ENCODE assay signal across 8 mouse cellular contexts in genomic region chr10:39501977-39502706, GRCm38 (mm10).
DNase-seq lines count a peak whose midpoint lies in the region; ATAC-seq and TF ChIP-seq lines count a peak whose summit lies in the region.

No protein-coding gene starts in this region.

- no peak overlapping the region for H3K4me3 ChIP-seq in heart, embryonic 11.5 days (ENCODE audit: low read depth, low read length)
- H3K4me3 ChIP-seq in kidney, postnatal 0 days (replicated peaks; ENCODE audit: low read depth, low read length) = no peak overlapping the region
- H3K4me3 ChIP-seq in midbrain, embryonic 13.5 days (replicated peaks) = no peak overlapping the region

- 67% methylated on average over 13 of the region's 13 CpGs for WGBS in heart, embryonic 11.5 days (ENCODE audit: insufficient replicate concordance)
- WGBS in kidney, postnatal 0 days = 62% methylated on average over 13 of the region's 13 CpGs
- 66% methylated on average over 13 of the region's 13 CpGs for WGBS in midbrain, embryonic 13.5 days

- no peak for ATAC-seq in heart, embryonic 11.5 days (replicated peaks; ENCODE audit: insufficient number of reproducible peaks, low FRiP score, low TSS enrichment)
- ATAC-seq in kidney, postnatal 0 days (replicated peaks; ENCODE audit: low FRiP score, low read depth) = no peak
- ATAC-seq in midbrain, embryonic 13.5 days = peak; percentile 30
- ATAC-seq in megakaryocyte, adult 5-6 weeks (ENCODE audit: poor library complexity, severe bottlenecking) = no peak

- H3K9me3 ChIP-seq in heart, embryonic 11.5 days (replicated peaks; ENCODE audit: control insufficient read depth, low read length) = no peaks in the 10 kb centered on the region
- no peaks in the 10 kb centered on the region for H3K9me3 ChIP-seq in kidney, postnatal 0 days (replicated peaks; ENCODE audit: low read length)
- H3K9me3 ChIP-seq in midbrain, embryonic 13.5 days = no peaks in the 10 kb centered on the region

- DNase-seq in urinary bladder, postnatal 14 days (ENCODE audit: low spot score) = peak; percentile 74
- no peak for DNase-seq in urinary bladder, postnatal 10 days (ENCODE audit: low spot score)
- DNase-seq in cerebellum, adult 9-10 months = peak; percentile 83
- peak; percentile 64 for DNase-seq in kidney, postnatal 0 days (ENCODE audit: low spot score)
- peak; percentile 63 to 65 for DNase-seq in thymus, postnatal 10 days (ENCODE audit: low spot score in 2 of 2)

- no peaks in the 10 kb centered on the region for H3K27me3 ChIP-seq in heart, embryonic 11.5 days (ENCODE audit: control insufficient read depth, insufficient read depth, low read length)
- no peaks in the 10 kb centered on the region for H3K27me3 ChIP-seq in kidney, postnatal 0 days (ENCODE audit: insufficient read depth, low read length)
- H3K27me3 ChIP-seq in midbrain, embryonic 13.5 days = no peaks in the 10 kb centered on the region

- H3K4me1 ChIP-seq in heart, embryonic 11.5 days (ENCODE audit: control insufficient read depth, insufficient read depth, low read length) = peaks cover 39% of the 10 kb centered on the region
- H3K4me1 ChIP-seq in kidney, postnatal 0 days (replicated peaks; ENCODE audit: insufficient read depth, low read length) = peaks cover 14% of the 10 kb centered on the region; the same call in 1 of the 2 replicates
- H3K4me1 ChIP-seq in midbrain, embryonic 13.5 days (replicated peaks) = peaks cover 86% of the 10 kb centered on the region

- TF ChIP-seq CTCF in kidney, postnatal 0 days (IDR thresholded peaks at IDR 0.05; ENCODE audit: low read depth) = no peak

- peak overlapping the region; percentile 27; the same call in 1 of the 2 replicates for H3K4me2 ChIP-seq in heart, embryonic 11.5 days
- H3K4me2 ChIP-seq in kidney, postnatal 0 days (ENCODE audit: low read length) = no peak overlapping the region
- H3K4me2 ChIP-seq in midbrain, embryonic 13.5 days (replicated peaks) = no peak overlapping the region

- no peaks in the 10 kb centered on the region for H3K36me3 ChIP-seq in heart, embryonic 11.5 days (ENCODE audit: control insufficient read depth, insufficient read depth, low read length)
- H3K36me3 ChIP-seq in kidney, postnatal 0 days (ENCODE audit: insufficient read depth, low read length) = no peaks in the 10 kb centered on the region
- no peaks in the 10 kb centered on the region for H3K36me3 ChIP-seq in midbrain, embryonic 13.5 days

- peak overlapping the region; percentile 35; the same call in 1 of the 2 replicates for H3K27ac ChIP-seq in heart, embryonic 11.5 days (ENCODE audit: low read depth, low read length)
- H3K27ac ChIP-seq in kidney, postnatal 0 days = no peak overlapping the region
- H3K27ac ChIP-seq in midbrain, embryonic 13.5 days = peak overlapping the region; percentile 75

- no peak overlapping the region; the same call in 1 of the 2 replicates for H3K9ac ChIP-seq in heart, embryonic 11.5 days (ENCODE audit: low read depth, low read length)
- no peak overlapping the region for H3K9ac ChIP-seq in kidney, postnatal 0 days (ENCODE audit: low read depth, low read length)
- no peak overlapping the region for H3K9ac ChIP-seq in midbrain, embryonic 13.5 days (replicated peaks)
